Mouse (Mus musculus) cerebellum, adult 9-10 months (tissue): Measurements from ENCODE around the gene Mrpl23.

Experiments used
- DNase-seq: peaks from one replicate; pipeline ENCODE4 v3.0.0; 2022

Mrpl23 gene

GRCm38 (mm10) chr7:142553417-142554335, 21.2 kb downstream of the Mrpl23 start:
- DNase-seq: no peak

- no peak for DNase-seq
These were observed 22.1 kb downstream of the Mrpl23 start for GRCm38 (mm10) chr7:142554625-142555024.

- no peak for DNase-seq
These were observed 23.0 kb downstream of the Mrpl23 start for GRCm38 (mm10) chr7:142555366-142556088.

- no peak for DNase-seq
These were observed 23.6 kb downstream of the Mrpl23 start for GRCm38 (mm10) chr7:142556089-142556476.

- DNase-seq: no peak
These were observed 25.2 kb downstream of the Mrpl23 start for GRCm38 (mm10) chr7:142557696-142558095.

GRCm38 (mm10) chr7:142558511-142559146, 26.1 kb downstream of the Mrpl23 start:
- DNase-seq: no peak

GRCm38 (mm10) chr7:142559651-142560175, 27.2 kb downstream of the Mrpl23 start:
- no peak for DNase-seq

- DNase-seq: no peak
These were observed 28.7 kb downstream of the Mrpl23 start for GRCm38 (mm10) chr7:142560942-142561855.

- peak; percentile 98 for DNase-seq
These were observed 29.4 kb downstream of the Mrpl23 start for GRCm38 (mm10) chr7:142561856-142562404.

- DNase-seq: peak; percentile 67
These were observed 30.7 kb downstream of the Mrpl23 start for GRCm38 (mm10) chr7:142563168-142563567.

- DNase-seq: no peak
These were observed 32.6 kb downstream of the Mrpl23 start for GRCm38 (mm10) chr7:142564955-142565643.

GRCm38 (mm10) chr7:142566512-142566911, 34.0 kb downstream of the Mrpl23 start:
- DNase-seq: no peak

GRCm38 (mm10) chr7:142568985-142569384, 36.5 kb downstream of the Mrpl23 start:
- DNase-seq: peak; percentile 24

GRCm38 (mm10) chr7:142570565-142570964, 38.1 kb downstream of the Mrpl23 start:
- peak; percentile 12 for DNase-seq

GRCm38 (mm10) chr7:142571458-142572220, 39.2 kb downstream of the Mrpl23 start:
- DNase-seq: peak; percentile 27

GRCm38 (mm10) chr7:142572343-142572742, 39.9 kb downstream of the Mrpl23 start:
- peak; percentile 11 for DNase-seq

GRCm38 (mm10) chr7:142572992-142573391, 40.5 kb downstream of the Mrpl23 start:
- no peak for DNase-seq

GRCm38 (mm10) chr7:142574155-142574660, 41.7 kb downstream of the Mrpl23 start:
- peak; percentile 8 for DNase-seq

- DNase-seq: no peak
These were observed 42.4 kb downstream of the Mrpl23 start for GRCm38 (mm10) chr7:142574826-142575351.

- peak; percentile 9 for DNase-seq
These were observed 43.0 kb downstream of the Mrpl23 start for GRCm38 (mm10) chr7:142575491-142575890.
